Mouse (Mus musculus) urinary bladder, adult 18-20 months (tissue): ENCODE measurements at regions not wholly inside any gene's neighbourhood (a gene's known extent, or its start where the extent isn't known, plus 50 kb on each side); places are given as distances from the start of the nearest gene placed in this dataset.

Experiments used
- DNase-seq, 2 experiments: peaks; one replicate each; pipeline ENCODE4 v3.0.0; 2022; ENCODE audit warnings: low spot score in 2 of 2, mixed read lengths in 2 of 2

DNA sequence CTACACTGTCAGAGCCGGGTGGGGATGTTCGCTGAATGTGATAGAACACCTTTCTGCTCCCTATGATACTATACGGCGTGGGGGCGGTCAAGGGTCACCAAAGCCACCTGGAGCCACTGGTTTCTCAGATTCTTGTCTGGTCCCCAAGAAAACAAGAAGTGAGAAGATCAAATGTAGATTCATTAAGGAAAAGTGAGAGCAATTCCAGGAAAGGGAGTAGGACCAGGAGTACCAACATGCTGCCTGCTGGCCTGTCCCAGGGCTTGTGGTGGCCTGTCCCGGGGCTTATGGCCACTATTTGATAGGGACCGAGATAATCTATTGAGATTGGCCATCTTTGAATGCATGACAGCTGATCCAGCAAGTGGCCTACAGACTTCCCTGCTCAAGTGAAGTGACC lies 58.8 kb upstream of the Fut8 start:
- no peak for DNase-seq

DNA sequence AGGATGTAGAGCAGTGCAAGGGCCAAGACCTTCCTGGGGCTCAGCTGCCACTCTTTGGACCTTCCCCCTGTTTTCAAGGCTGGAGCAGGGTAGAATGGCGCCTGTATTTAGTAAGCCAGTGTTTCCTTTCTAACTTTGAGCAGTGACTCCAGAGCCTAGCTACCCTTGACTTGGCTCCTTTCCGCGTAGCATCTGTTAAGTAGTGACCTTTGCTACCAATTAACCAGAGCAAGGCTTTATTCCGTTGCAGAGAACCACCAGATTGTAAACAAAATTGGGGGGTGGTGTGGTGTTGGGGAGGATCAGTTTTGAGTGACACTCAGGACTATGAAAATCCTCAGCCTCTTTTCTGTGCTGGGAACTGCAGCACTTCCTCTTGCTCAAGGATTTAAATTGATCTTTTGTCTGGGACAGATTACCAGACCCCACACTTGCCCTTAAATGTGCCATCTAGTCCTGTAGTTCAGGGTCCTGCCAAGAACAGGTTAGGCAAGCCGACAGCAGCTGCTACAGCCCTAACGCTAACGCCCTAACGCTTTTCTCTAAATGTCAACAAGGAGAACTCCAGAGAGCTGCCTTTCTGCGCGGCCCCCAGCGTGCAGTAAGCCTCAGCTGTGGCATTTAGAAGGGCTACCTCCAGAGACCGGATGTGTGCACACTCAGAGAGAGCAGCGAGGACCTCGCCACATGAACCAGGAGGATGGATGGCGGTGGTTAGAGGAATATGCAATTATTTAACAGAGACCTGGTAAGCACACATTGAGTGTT lies 59.9 kb upstream of the Fut8 start:
- no peak for DNase-seq

DNA sequence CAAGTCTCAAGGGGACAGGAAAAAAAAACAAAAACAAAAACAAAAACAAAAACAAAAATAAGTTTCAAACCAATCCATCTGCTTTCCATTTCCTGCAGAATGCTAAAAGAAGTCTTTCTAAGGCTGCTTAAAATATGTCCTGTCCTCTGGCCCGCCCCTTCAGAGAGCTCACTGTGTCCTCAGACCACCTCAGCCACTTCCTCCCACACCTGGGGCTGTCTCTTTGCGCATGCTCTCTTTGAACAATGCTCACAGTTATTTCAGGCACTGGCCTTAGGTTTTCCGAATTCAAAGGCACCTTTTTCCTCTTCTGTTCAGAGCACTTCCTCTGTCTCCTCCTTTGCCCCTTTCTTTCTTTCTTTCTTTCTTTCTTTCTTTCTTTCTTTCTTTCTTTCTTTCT lies 60.6 kb upstream of the Fut8 start:
- DNase-seq = no peak

DNA sequence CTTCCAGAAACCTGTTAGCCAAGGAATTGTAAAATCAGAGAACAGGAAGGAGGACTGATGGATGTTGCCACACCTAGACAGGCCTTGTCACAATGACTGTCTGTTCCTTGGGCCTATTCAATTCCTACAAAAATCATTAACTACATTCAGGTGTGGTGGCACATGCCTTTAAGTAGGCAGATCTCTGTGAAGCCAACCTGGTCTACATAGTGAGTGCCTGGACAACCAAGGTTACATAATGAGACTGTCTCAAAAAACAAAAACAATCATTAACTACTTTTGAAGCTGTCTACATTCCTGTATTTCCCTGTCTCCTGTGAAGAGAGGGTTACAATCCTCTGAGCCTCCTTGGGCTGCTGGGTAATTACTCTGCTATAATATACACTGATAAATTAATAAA lies 63.9 kb upstream of the Fut8 start:
- no peak for DNase-seq

DNA sequence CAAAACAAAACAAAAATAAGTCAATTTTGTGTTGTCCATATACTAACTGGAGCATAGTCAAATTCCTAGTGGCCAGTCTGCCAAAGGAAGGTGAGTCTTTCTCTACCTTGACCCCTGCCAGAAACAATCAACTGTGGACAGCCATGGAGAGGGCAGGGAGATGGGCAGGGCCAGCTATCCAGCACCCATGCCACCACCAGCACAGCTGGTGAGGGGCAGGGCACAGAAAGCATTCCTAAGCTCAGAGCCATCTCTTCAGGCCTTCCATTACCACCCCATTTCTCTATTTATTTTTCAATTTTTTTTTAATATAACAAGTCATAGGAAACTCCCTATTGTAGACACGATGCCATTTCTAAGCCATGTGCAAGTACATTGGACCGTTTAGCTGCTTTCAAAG lies 65.4 kb upstream of the Fut8 start:
- no peak for DNase-seq

DNA sequence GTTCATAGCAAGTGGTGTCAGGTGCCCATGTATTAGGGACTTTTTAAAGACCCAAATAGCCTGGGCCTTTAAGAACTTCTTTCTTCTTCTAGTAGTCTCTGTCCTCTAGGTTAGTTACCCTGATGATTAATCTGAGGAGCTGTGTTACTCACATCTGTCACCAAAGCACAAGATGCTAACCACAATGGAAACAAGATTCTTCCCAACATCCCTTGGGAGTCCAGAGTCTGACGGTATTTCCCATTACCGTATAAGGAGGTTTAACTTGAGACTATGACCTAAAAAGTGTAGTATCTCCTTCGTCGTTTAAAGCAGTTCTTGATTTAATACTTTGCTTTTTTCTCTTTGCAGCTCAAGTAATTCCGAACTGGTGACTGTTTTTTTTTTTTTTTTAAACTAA lies 67.7 kb upstream of the Fut8 start:
- DNase-seq = no peak

DNA sequence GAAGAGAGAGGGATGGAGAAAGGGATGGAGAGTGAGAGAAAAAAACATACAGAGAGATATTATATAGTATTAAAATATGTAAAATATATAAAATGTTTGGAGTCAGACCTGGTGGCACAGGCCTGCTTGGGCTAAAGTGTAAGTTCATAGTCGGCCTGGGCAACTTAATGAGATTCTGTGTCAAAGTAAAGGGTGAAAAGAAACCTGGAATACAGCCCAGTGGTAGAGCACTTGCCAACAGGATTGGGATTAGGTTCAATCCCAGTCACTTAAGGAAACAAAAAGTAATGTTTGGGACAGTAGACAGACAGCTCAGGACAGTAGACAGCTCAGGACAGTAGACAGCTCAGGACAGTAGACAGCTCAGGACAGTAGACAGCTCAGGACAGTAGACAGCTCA lies 69.6 kb upstream of the Fut8 start:
- DNase-seq = no peak

DNA sequence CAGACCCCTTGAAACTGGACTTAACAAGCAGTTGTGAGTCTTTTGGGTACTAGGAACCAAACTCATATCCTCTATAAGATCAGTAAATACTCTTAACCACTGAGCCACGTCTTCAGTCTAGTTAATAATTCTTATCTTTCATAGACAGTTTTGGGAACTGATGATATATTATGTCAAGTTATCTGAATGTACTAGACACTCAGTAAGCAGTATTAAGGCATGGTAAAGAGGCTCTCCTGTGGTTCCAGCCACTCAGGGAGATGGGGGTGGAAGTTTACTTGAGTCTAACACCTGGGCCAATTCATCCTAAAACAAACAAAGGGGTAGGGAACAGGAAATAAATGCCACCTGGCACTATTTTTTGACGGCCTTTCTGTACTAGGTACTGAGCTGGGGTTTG lies 81.2 kb upstream of the Fut8 start:
- no peak for DNase-seq

DNA sequence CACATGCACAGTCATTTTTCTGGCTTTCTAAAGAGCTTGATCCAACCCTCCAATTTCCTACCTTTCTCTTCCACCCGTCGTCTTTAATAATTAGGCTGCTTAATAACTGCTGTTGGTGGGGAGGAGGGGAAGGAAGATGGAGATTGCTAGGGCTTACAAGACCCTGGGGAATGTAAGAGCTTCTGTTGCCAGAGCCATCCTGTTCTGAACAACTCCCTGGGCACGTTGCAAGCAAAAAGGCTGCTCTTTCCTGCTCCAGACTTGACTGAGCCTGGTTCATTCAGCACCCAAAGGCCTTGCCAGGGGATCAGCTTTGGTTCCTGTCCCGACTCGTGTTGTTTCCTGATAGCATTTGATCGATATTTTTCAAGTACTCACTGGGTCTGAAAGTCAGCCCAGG lies 82.3 kb upstream of the Fut8 start:
- no peak for DNase-seq

DNA sequence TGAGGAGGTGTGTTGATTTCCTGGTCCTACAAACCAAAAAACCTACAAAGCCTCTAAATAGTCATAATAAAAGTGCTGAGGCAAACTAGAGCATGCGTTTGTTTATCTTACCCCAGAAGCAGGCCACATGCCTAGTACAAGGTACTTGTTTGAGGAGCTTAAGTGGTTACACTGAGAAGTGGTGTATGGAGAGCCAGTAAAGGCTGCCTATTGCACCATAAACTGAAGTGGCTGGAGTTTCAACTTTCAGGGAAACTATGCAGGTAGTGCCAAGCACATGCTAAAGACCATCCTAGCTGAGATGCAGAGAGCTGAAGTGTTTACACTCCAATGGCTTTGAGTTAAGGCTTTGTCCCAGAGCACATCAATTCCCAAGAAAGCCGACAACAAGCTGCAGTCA lies 86.5 kb upstream of the Fut8 start:
- no peak for DNase-seq

DNA sequence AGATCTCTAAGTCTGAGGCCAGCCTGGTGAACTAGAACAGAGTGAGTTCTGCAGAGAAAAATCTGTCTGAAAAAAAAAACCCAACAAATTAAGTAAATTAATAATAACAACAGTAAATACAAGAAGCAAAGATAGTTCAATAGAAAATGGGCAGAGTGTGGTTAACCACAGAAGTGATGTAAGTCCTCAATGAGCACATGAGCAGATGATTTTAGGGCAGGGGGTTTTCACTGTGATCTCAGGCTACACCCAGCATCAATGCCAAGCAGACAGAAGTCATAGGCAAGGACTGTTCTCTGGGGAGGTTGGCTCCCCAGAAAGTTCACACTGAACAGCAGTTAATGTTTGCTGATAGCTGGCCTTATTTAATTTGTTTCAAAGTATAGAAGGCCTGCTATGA lies 88.1 kb upstream of the Fut8 start:
- DNase-seq = no peak

DNA sequence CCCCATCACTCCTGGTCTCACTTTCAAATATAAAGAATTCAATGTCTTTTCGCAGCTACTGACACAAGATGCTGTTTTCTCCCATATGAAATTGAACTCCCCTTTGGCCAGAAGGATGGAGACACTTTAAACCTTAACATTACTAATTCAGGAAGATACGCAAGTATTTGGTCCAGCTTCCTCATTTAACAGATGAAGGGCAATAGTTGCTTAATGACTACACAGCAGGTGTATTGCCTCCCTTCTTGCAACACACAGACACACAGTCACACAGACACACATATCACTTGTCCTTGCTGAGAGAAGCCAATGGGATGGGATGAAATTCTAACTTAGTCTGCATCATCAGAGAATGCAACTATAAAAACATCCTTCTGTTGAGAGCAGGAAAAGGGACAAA lies 89.8 kb upstream of the Fut8 start:
- DNase-seq = no peak

DNA sequence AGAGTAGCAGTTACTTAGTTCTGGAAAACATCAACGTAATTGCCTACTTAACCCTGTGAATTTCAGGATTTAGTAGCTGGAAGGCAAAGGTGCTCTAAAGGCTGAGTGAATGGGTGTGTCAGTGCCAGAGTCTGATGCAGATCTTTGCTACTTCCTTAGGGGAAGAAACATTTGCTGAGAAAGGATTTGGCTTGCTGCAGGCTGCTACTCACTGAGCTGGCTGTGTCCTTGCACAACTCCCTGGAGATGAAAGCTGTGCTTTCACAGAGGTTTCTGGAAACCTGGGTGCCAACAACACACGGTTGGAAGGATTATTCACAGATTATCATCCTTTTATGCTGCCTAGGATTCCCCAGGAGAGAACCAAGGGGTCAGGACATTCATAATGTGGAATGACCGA lies 94.0 kb upstream of the Fut8 start:
- DNase-seq = no peak

DNA sequence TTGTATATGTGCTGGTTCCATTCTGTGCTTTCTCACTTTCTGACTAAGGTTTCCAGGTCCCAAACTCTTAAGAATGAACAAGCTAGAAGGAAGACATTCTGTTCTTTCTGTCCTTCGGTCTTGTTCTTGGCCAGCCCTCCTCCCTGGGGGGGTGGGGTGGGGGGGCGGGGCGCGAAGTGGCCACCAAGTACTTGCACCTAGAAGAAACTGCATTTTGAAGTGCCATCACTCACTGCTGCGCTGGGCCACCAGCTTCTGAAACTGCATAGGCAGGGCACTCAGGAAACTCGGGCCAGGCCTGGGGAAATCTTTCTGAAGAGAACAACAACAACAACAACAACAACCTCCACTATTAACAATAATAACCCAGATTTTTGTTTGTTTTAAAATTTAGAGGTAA lies 94.4 kb upstream of the Fut8 start:
- DNase-seq = no peak

DNA sequence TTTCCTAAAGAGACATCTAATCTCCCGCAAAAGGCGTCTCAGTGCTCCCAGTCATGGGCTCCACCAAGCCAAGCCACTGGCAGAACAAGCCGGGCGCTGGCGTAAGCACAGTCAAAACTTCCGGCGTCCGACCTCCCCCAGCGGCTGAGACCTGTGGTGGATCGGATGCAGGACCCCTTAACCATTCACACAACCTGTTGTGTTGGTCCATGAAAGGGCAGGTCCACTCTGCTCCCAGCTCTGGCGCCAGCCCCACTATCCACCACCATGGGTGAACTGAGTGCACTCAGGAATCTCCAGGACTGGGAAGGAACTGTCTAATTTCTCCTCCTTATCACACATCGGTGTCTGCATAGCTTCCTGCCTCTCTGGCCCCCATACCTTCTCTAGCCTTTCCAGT lies 94.8 kb upstream of the Fut8 start:
- DNase-seq = no peak

DNA sequence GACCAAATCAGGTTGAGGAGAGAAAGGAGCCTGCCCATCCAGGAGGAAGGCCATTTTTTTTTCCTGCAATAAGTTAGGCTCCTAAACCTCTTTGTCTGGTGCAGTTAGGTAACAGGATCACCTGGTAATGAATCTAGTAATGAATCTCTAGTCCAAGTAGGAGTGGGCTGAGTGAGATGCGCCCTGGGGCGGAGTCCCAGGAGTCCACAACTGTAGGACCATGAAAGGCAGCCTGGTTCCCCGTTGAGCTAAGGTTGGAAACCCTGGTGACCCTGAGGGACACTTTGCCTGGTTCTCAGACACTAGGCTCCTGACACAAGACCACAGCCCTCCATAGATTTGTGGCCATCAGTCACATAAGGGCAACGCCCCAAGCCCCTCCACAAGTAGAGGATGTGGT lies 95.7 kb upstream of the Fut8 start:
- no peak for DNase-seq

DNA sequence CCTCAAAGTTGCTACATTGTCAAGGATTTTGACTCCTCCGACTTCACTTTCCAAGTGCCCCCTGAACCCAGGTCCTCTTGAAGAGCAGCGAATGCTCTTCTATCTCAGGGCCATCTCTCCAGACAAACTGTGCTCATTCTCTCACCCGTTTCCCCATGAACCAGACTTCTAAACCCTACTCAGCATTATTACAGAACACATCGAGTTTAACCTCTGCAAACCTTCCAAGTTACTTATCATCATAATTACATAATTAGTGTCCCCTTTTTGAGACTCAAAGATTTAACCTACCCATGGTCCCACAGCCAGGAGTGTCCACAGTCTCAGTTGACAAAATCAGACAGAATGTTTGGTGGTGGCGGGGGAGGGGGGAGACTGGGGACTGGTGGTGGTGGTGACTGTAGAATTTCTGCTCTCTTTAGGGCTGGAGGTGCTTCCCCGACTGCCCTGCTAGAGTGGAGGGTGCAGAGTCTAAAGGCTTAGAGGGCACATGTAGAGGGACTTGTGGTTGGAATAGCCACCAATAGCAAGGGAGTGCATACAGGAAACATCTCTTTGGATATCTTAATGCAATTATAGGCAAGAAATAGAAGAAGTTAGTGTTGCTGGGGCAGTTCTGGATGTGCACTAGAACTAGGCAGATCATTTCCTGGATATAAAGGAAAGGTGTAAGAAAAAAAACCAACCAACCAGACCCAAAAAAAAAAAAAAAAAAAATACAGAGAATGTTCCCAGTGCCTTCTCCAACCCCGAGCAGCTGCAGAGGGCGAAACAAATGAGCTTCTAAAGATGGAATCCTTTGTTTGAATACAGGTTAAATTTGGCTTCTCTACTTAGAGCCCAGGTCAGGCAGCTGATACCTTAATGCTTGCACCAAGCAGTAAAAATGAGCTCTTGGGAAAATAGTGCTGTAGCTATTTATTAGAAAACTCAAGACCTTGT lies 96.4 kb upstream of the Fut8 start:
- no peak for DNase-seq

DNA sequence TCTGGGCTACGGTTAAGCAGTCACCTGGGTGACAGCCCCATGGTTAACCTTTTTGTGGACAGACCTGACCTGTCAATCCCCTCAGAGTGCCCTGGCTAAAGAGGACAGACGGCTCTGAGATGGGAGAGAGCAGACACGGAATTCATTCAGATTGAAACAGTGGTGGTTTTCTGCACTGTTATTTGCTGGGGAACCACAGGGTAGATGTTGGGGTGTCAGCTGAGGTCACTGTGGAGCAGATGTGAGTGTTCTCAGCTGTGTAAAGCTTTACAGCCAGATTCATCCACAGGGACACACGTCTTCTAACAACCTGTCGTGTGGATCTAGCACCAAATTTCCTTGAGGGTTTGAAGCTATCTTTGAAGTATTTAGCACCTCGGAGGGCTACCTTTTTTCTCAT lies 97.3 kb upstream of the Fut8 start:
- no peak for DNase-seq

DNA sequence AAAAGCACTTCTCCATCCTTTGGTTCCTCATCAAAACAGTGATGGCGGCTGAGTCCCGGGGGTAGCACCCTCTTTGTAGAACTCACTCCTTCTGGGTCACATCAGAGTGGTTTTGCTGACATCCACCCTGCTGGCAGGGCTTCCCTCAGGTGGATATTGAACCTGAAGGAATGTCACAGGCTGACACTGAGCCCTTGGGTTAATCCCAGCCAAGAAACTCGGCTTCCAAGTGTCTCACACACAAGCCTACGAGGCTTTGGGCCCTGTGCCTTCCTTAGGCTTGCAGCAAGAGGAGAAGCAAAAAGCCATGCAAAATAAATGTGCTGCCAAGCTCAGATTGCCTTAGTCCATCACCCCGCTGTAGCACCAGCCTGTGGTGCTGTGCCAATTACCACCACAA lies 97.8 kb upstream of the Fut8 start:
- no peak for DNase-seq

DNA sequence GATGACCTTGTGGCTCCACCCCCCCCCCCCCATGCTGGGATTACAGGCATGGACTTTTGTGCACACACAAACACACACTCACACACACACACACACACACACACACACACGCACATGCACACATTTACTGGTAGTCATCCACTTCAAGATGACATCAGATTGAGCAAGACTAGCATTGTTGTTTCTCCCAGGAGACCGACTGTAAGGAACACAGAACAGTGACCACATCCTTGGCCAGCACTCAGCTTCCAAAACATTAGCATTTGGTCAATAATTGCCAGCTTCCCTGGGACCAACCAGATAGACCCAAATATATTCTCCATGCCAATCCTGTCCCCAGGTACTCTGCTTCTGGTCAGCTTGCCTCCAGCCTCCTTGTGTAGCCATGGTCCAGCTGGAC lies 98.2 kb upstream of the Fut8 start:
- DNase-seq = no peak

DNA sequence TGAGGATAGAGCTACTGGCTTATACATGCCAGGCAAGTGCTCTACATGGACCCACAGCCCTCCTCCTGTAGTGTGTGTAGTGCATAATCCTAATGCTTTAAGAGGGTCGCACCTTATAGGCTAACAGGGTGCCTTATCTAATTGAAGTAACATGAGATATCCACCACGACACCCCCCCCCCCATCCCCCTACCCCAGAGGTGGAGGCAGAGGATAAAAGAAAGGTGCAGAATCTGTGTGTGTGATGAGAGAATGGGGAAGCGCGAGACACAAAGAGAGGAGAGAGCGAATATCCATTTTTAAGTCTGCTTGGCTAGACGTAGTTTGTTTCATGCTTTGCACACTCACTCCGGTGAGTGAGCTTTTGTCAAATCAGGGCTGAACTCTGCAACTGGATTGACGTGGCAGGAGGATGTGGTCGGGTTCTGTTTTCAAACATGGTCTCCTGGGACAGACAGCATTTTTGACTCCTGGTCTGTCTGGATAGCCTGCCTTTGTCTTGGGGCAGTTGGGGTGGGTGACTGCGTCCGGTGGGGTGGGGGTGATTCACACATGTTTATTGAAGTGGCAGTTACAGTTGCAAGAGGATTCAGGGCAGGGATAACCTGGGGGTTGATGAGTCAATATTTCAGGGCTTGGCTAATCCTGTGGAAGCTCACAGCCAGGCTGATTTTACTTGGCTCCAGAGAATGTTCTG lies 99.3 kb upstream of the Fut8 start:
- no peak for DNase-seq

DNA sequence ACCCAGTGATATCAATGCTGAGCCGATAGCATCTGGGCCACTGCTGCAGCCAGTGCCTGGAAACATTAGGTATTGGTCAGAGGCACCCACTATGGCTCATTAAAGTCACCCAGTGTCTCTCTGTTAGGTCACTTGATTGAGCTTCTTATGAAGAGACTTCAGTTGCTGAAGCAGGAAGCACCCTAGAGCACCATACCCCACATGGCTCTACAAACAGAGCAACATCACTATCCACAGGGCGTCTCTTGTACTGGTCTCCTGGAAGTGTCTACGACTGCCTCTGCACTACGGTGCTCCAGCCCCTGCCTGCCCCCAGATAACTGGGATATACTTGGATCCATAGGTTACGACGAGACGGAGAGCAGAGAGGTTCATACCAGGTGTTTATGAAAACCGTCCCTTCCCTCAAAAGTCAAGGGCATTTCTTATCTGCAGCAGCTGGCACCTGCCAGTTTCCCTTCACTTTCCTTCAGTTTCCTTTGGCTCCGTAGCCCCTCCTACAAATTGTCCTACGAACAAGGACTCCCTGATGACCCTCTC lies 100.6 kb upstream of the Fut8 start:
- DNase-seq = no peak
